Mouse (Mus musculus): ENCODE data around the gene Tmtc1.

DNA sequence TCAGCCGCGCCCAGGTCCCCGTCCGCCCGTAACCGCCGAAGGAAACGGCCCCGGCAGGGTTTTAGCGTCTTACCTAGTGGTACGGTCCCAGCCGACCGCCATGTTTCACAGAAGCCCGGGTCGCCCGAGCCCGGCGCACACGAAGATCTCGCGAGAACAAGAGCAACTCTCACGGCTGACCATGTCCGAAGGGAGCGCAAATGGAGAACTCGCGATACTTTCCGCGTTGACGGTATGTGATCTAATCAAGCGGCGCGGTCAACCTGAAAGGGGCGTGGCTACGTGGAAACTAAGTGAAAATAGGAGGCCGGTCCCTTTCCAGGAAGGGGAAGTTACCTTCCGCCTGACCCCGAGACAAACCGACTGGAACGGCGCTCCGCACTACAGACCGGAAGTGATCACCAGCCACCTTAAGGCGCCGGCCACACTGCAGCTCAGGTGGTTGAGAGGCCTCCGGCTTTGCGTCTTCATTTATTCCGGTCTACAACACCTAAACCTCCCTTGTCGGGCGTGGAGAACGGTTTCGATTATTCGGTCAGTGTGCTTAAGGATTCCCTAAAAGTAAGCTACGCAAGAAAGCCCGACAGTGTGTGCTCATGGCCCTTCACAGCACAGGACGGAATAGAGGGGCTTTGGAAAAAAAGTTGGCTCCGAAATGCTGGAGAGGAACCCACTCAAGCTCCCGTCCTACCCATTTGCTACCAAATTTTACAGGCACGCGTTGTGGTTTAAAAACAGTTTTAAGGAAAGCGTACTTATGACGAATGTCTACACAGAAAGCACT, 232.1 kb downstream of the Tmtc1 start, which contains the start of gene Ergic2:
- no peak for TF ChIP-seq CTCF (IDR thresholded peaks at IDR 0.05; ENCODE audit: low read depth, low read length)
- peak; percentile 68 for TF ChIP-seq POLR2A (IDR thresholded peaks at IDR 0.05; ENCODE audit: extremely low read depth, insufficient read depth, low read length)

Data from liver, adult 2 months (tissue).